Mouse (Mus musculus) B cell, adult 62 days (primary cell): Measurements from ENCODE around the gene Gsg1l2. TPM values are rescaled to one million over a fixed set of nuclear protein-coding genes. Genes with fewer than 3 reads are reported as not detected.

ENCODE experiments used
- total RNA-seq: library from RNA; stranded (reverse); gene quantifications from 4 replicates; pipeline ENCODE4 v1.2.4, GENCODE M21; 2023

Gsg1l2 gene
- not detected in 4 replicates for total RNA-seq

DNA sequence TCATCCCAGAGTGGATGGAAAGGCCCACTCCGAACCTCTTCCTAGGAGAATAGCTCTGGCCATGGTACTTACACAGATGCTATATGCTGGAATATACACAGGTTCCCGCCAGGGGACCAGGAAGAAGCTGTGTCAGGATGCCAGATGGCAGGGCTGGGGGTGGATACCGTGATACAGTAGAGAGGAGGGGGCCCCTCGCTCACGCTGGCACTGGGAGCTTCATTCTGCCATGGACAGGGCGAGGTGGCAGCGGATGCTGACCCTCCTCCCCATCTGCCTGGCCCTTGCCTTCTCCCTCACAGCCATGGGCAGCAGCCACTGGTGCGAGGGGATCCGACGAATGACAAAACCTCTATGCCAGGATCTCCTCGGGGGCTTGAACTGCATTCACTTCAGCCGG, at the start of gene Gsg1l2:
Gsg1l2 (plus strand) TSS at position 230 of the 400 bp plus-strand sequence.

DNA sequence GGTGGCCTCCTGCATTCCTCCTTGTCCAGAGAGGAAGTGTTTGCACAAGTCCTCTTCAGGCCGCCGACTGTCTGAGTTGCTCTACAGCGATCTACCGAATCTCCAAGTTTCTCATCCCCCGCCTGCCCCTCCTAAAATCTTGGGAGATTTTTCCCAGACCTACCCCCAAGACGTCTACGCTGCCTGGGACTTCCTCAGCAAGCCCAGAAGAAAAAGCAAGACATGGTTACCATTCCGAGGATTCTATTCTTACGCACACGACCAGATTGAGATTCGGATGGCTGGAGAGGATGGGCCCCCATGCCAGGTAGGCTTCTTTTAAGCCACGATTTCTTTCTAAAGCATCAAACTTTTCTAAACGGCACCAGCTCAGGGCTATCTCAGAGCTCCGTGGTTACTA, 3.4 kb upstream of the Gsg1l2 start, which contains the start of gene Glp2r:
Glp2r (minus strand) TSS at position 101 of the 400 bp plus-strand sequence.

DNA sequence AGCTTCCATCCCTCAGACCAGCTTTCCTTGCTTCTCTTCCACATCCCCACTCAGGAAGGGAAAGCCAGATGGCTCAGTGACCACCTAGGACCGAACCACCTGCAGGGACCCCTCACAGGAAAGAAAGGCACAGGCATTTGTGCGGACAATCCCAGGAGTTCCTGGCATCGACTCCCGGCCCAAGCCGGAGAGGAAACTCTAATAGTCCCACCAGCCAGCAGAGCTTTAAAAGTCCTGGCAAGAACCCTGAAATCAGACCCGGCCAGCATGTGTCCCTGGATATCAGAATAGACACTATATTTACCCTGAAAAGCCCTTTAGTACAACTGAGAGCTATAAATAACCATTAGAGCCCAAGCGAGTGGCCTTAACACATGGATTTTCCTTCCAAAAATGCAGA, 23.5 kb downstream of the Gsg1l2 start, which contains the start of gene Dhrs7c:
Dhrs7c (plus strand) TSS at position 257 of the 400 bp plus-strand sequence.

Other genes with a start within 250 kb of the Gsg1l2 start
- not detected in 4 replicates for gene Rcvrn, start 79.3 kb upstream of the Gsg1l2 start, total RNA-seq
- gene Glp2r, start 3.5 kb upstream of the Gsg1l2 start, total RNA-seq: not detected in 4 replicates
- not detected in 4 replicates for gene Dhrs7c, start 23.6 kb downstream of the Gsg1l2 start, total RNA-seq
- gene Usp43, start 147.5 kb downstream of the Gsg1l2 start, total RNA-seq: 0.24 TPM in 1 of 4 replicates, not detected in the others
- not detected in 4 replicates for gene Cfap52, start 191.0 kb downstream of the Gsg1l2 start, total RNA-seq
- gene Stx8, start 191.6 kb downstream of the Gsg1l2 start, total RNA-seq: 31.2 to 35.5 TPM (median 33.8 TPM) in 4 replicates